Mouse (Mus musculus) erythroid progenitor cell, adult 5-6 weeks (primary cell): ENCODE results near the gene Igf1. TPM values are rescaled to one million over a fixed set of nuclear protein-coding genes. Genes with fewer than 3 reads are reported as not detected.

ENCODE experiments used
- ATAC-seq: replicated peaks from 2 replicates; pipeline ENCODE4 v1.8.0; 2016; ENCODE audit warnings: moderate number of reproducible peaks, mild to moderate bottlenecking, moderate TSS enrichment, inconsistent platforms; ENCODE audit not compliant: poor library complexity, low FRiP score, severe bottlenecking
- total RNA-seq, 2 experiments: library from RNA; stranded (forward) in 1 of 2; stranded (reverse) in 1 of 2; fragments of 150-400 nt in 1 of 2; fragments of 186-747, 209-891 nt in 1 of 2; gene quantifications; 2 replicates each; pipeline versions ENCODE4 v1.2.3 to v1.2.4; 2015 to 2017; ENCODE audit warnings: low replicate concordance in 2 of 2

The Igf1 gene
- total RNA-seq, 2 experiments from 2014 or later: 32.6 to 52.0 TPM

GRCm38 (mm10) chr10:87893272-87893671 is 35.2 kb downstream of the Igf1 start:
- no peak for ATAC-seq

GRCm38 (mm10) chr10:87894461-87895120 is 36.5 kb downstream of the Igf1 start:
- no peak for ATAC-seq

- ATAC-seq: no peak
These were observed 37.3 kb downstream of the Igf1 start for GRCm38 (mm10) chr10:87895351-87895750.

GRCm38 (mm10) chr10:87897331-87897730 is 39.3 kb downstream of the Igf1 start:
- no peak for ATAC-seq

- no peak for ATAC-seq
These were observed 40.8 kb downstream of the Igf1 start for GRCm38 (mm10) chr10:87898826-87899225.

GRCm38 (mm10) chr10:87901916-87902315 is 43.9 kb downstream of the Igf1 start:
- ATAC-seq: no peak

GRCm38 (mm10) chr10:87904324-87904723 is 46.3 kb downstream of the Igf1 start:
- no peak for ATAC-seq

- ATAC-seq: no peak
These were observed 47.0 kb downstream of the Igf1 start for GRCm38 (mm10) chr10:87905087-87905486.

- no peak for ATAC-seq
These were observed 48.1 kb downstream of the Igf1 start for GRCm38 (mm10) chr10:87906121-87906520.

GRCm38 (mm10) chr10:87906757-87907307 is 48.8 kb downstream of the Igf1 start:
- ATAC-seq: no peak

GRCm38 (mm10) chr10:87913852-87914251 is 55.8 kb downstream of the Igf1 start:
- no peak for ATAC-seq

- ATAC-seq: no peak
These were observed 56.9 kb downstream of the Igf1 start for GRCm38 (mm10) chr10:87914932-87915331.

GRCm38 (mm10) chr10:87915782-87916181 is 57.7 kb downstream of the Igf1 start:
- ATAC-seq: no peak

- ATAC-seq: no peak
These were observed 64.2 kb downstream of the Igf1 start for GRCm38 (mm10) chr10:87922263-87922662.

GRCm38 (mm10) chr10:87926564-87926963 is 68.5 kb downstream of the Igf1 start:
- no peak for ATAC-seq

- ATAC-seq: no peak
These were observed 69.1 kb downstream of the Igf1 start for GRCm38 (mm10) chr10:87927131-87927609.

- no peak for ATAC-seq
These were observed 90.1 kb downstream of the Igf1 start for GRCm38 (mm10) chr10:87948192-87948591.

- ATAC-seq: no peak
These were observed 113.5 kb downstream of the Igf1 start for GRCm38 (mm10) chr10:87971536-87971935.

- no peak for ATAC-seq
These were observed 116.0 kb downstream of the Igf1 start for GRCm38 (mm10) chr10:87973911-87974631.

GRCm38 (mm10) chr10:87985375-87985774 is 127.3 kb downstream of the Igf1 start:
- ATAC-seq: no peak

GRCm38 (mm10) chr10:87986201-87986600 is 128.1 kb downstream of the Igf1 start:
- no peak for ATAC-seq
